Mouse (Mus musculus) CH12.LX (cell line): ENCODE data around the gene Vps37c. TPM values are rescaled to one million over a fixed set of nuclear protein-coding genes. Genes with fewer than 3 reads are reported as not detected.

ENCODE experiments used
- DNase-seq: peaks from one replicate; pipeline ENCODE4 v3.0.0-alpha.2; 2013; ENCODE audit errors: extremely low read depth
- H3K27ac ChIP-seq: 2 replicates; pipeline ENCODE4 v1.5.1; 2012; ENCODE audit warnings: low read depth, mild to moderate bottlenecking, control low read depth, moderate library complexity; ENCODE audit not compliant: insufficient read depth
- H3K27me3 ChIP-seq: replicated peaks from 2 replicates; pipeline ENCODE3; 2012; ENCODE audit warnings: inconsistent platforms
- H3K36me3 ChIP-seq, 2 experiments: replicated peaks in 1 of 2; 2 replicates each; pipeline versions ENCODE3 to v1.6.1; 2012; ENCODE audit warnings: inconsistent platforms in 1 of 2, low read length in 1 of 2, mild to moderate bottlenecking in 1 of 2, mixed read lengths in 1 of 2, moderate library complexity in 1 of 2; ENCODE audit not compliant: control insufficient read depth in 1 of 2, insufficient read depth in 1 of 2
- H3K4me1 ChIP-seq, 2 experiments: 2 replicates each; pipeline ENCODE4 v1.6.1; 2012; ENCODE audit warnings: inconsistent platforms in 1 of 2, moderate library complexity in 1 of 2; ENCODE audit not compliant: insufficient read depth in 2 of 2, control insufficient read depth in 1 of 2
- H3K4me2 ChIP-seq: 2 replicates; pipeline ENCODE4 v1.6.1; 2012; ENCODE audit warnings: low read depth, mild to moderate bottlenecking, control low read depth; ENCODE audit not compliant: poor library complexity, insufficient read depth, severe bottlenecking
- H3K4me3 ChIP-seq, 3 experiments: fragments of 150-350 bp in 1 of 3; sonication (generic) in 1 of 3; replicated peaks in 1 of 3; 2 replicates each; pipeline versions ENCODE3 to v1.5.1; 2011 to 2012; ENCODE audit warnings: low read depth in 2 of 3, low read length in 2 of 3, mild to moderate bottlenecking in 2 of 3, moderate library complexity in 2 of 3, control low read depth in 1 of 3, improper control_type of control experiment in 1 of 3, inconsistent platforms in 1 of 3, mixed read lengths in 1 of 3; ENCODE audit not compliant: poor library complexity in 1 of 3
- H3K79me2 ChIP-seq: replicated peaks from 2 replicates; pipeline ENCODE4 v1.6.1; 2012; ENCODE audit warnings: mild to moderate bottlenecking, moderate library complexity; ENCODE audit not compliant: control insufficient read depth, poor library complexity, insufficient read depth, severe bottlenecking; ENCODE audit errors: extremely low read depth
- H3K9ac ChIP-seq: 2 replicates; pipeline ENCODE4 v1.6.1; 2012; ENCODE audit warnings: low read depth, mild to moderate bottlenecking, control low read depth, moderate library complexity; ENCODE audit not compliant: insufficient read depth
- H3K9me3 ChIP-seq: replicated peaks from 2 replicates; pipeline ENCODE3; 2012; ENCODE audit warnings: low read length, inconsistent platforms, mixed read lengths
- CHD1 ChIP-seq: IDR thresholded peaks from 2 replicates; pipeline ENCODE4 v1.6.1; 2012; ENCODE audit warnings: low read depth, low read length, improper control_type of control experiment, inconsistent platforms
- CHD2 ChIP-seq: IDR thresholded peaks from 2 replicates; pipeline ENCODE4 v1.6.1; 2011; ENCODE audit warnings: low read length, improper control_type of control experiment
- ELF1 ChIP-seq: IDR thresholded peaks from 2 replicates; pipeline ENCODE4 v1.6.1; 2014; ENCODE audit warnings: low read depth, mild to moderate bottlenecking, inconsistent platforms, low read length, improper control_type of control experiment
- EP300 ChIP-seq: IDR thresholded peaks from 2 replicates; pipeline ENCODE4 v1.6.1; 2011; ENCODE audit warnings: low read length, improper control_type of control experiment
- ETS1 ChIP-seq: conservative IDR thresholded peaks from 2 replicates; pipeline ENCODE4 v1.6.1; 2012; ENCODE audit warnings: low read depth, mild to moderate bottlenecking, inconsistent platforms, low read length, improper control_type of control experiment, moderate library complexity
- GABPA ChIP-seq: IDR thresholded peaks from 2 replicates; pipeline ENCODE4 v1.6.1; 2012; ENCODE audit warnings: low read depth, low read length, improper control_type of control experiment, inconsistent platforms; ENCODE audit not compliant: insufficient replicate concordance
- HCFC1 ChIP-seq: IDR thresholded peaks from 2 replicates; pipeline ENCODE4 v1.6.1; 2012; ENCODE audit warnings: low read depth, mild to moderate bottlenecking, inconsistent platforms, low read length, improper control_type of control experiment
- KAT2A ChIP-seq: IDR thresholded peaks from 2 replicates; pipeline ENCODE4 v1.6.1; 2012; ENCODE audit warnings: low read length, improper control_type of control experiment, inconsistent platforms; ENCODE audit not compliant: insufficient replicate concordance
- MAZ ChIP-seq: IDR thresholded peaks from 2 replicates; pipeline ENCODE4 v1.6.1; 2012; ENCODE audit warnings: low read depth, mild to moderate bottlenecking, inconsistent platforms, low read length, improper control_type of control experiment, moderate library complexity
- MXI1 ChIP-seq: IDR thresholded peaks from 2 replicates; pipeline ENCODE4 v1.6.1; 2011; ENCODE audit warnings: mild to moderate bottlenecking, low read depth, low read length, improper control_type of control experiment
- MYC ChIP-seq: IDR thresholded peaks from 2 replicates; pipeline ENCODE4 v1.6.1; 2011; ENCODE audit warnings: low read depth, mild to moderate bottlenecking, improper control_type of control experiment, low read length
- RCOR1 ChIP-seq: conservative IDR thresholded peaks from 2 replicates; pipeline ENCODE4 v1.6.1; 2012; ENCODE audit warnings: low read depth, mild to moderate bottlenecking, inconsistent platforms, low read length, improper control_type of control experiment
- SIN3A ChIP-seq: IDR thresholded peaks from 2 replicates; pipeline ENCODE4 v1.6.1; 2012; ENCODE audit warnings: low read length, improper control_type of control experiment, inconsistent platforms
- SMC3 ChIP-seq: IDR thresholded peaks from 2 replicates; pipeline ENCODE4 v1.6.1; 2011; ENCODE audit warnings: low read depth, low read length, improper control_type of control experiment
- TBP ChIP-seq: conservative IDR thresholded peaks from 2 replicates; pipeline ENCODE4 v1.6.1; 2011; ENCODE audit warnings: low read depth, low read length, improper control_type of control experiment
- TCF12 ChIP-seq: IDR thresholded peaks from 2 replicates; pipeline ENCODE4 v1.6.1; 2014; ENCODE audit warnings: low read depth, mild to moderate bottlenecking, inconsistent platforms, low read length, improper control_type of control experiment
- USF1 ChIP-seq: IDR thresholded peaks from 2 replicates; pipeline ENCODE4 v1.6.1; 2014; ENCODE audit warnings: low read depth, mild to moderate bottlenecking, inconsistent platforms, low read length, improper control_type of control experiment
- ZC3H11A ChIP-seq: IDR thresholded peaks from 2 replicates; pipeline ENCODE4 v1.6.1; 2012; ENCODE audit warnings: low read depth, mild to moderate bottlenecking, inconsistent platforms, low read length, improper control_type of control experiment
- ZKSCAN1 ChIP-seq: IDR thresholded peaks from 2 replicates; pipeline ENCODE4 v1.6.1; 2012; ENCODE audit warnings: low read depth, inconsistent platforms, low read length, improper control_type of control experiment, borderline replicate concordance
- dilution Hi-C: fragments of 300-500 bp; cut with MboI; formaldehyde crosslinking; loops from 2 replicates; pipeline ENCODE4 v1.14.3; 2020; ENCODE audit warnings: low sequenced_read_pairs; ENCODE audit not compliant: extremely low pct_unique_long_range_greater_than_20kb, extremely low pct_ligation_motif_present
- in situ Hi-C: fragments of 300-500 bp; cut with MboI; formaldehyde crosslinking; loops from 3 replicates; pipeline ENCODE4 v1.14.3; 2019; ENCODE audit warnings: low sequenced_read_pairs, low pct_ligation_motif_present, low pct_unique_long_range_greater_than_20kb, mixed read lengths
- polyA plus RNA-seq: library from polyadenylated mRNA; unstranded; fragments of >175 nt; gene quantifications from 2 replicates; pipeline ENCODE4 v1.2.1, GENCODE M21; 2012; ENCODE audit warnings: low read depth; ENCODE audit not compliant: insufficient read length
- total RNA-seq, 2 experiments: library from RNA; depleted of rRNA; stranded (reverse); fragments of 300-350 nt in 1 of 2; fragments of >200 nt in 1 of 2; gene quantifications; 2 replicates each; pipeline ENCODE4 v1.2.3; 2012 to 2014

Vps37c gene
- total and polyA plus RNA-seq, 3 experiments: 6.2 to 13.0 (median 9.5) TPM

- dilution Hi-C loops (no loop called here), in situ Hi-C loops (loop anchor here (5.0 kb wide), 1 partner anchor 35 kb away; no protein-coding TSS in a partner anchor)
- no peak overlapping the region for H3K9ac ChIP-seq
- H3K4me2 ChIP-seq: no peak overlapping the region
- H3K27ac ChIP-seq: no peak overlapping the region
- no peak for DNase-seq
- no peaks in the 10 kb centered on the region for H3K9me3 ChIP-seq
- H3K79me2 ChIP-seq: peaks cover 4% of the 10 kb centered on the region
- peaks cover 36 to 82% of the 10 kb centered on the region in 2 experiments for H3K36me3 ChIP-seq
- no peaks in the 10 kb centered on the region for H3K27me3 ChIP-seq
- peaks cover 7 to 26% of the 10 kb centered on the region in 2 experiments; a peak in 3 of 4 replicates for H3K4me1 ChIP-seq
- no peak overlapping the region for H3K4me3 ChIP-seq
- TF ChIP-seq MYC (no peak), TBP (no peak), ZC3H11A (no peak), TCF12 (no peak), KAT2A (no peak), RCOR1 (no peak), USF1 (no peak), CHD2 (no peak), SIN3A (no peak), GABPA (no peak), HCFC1 (no peak)
Measured at GRCm38 (mm10) chr19:10707087-10707875, 18.7 kb downstream of the Vps37c start.

GRCm38 (mm10) chr19:10707881-10708280 lies 19.3 kb downstream of the Vps37c start:
- in situ Hi-C loops: loop anchor here (5.0 kb wide), 1 partner anchor 36 kb away; no protein-coding TSS in a partner anchor

More at GRCm38 (mm10) chr19:10707881-10708280, 19.3 kb downstream of the Vps37c start:
- H3K4me1 ChIP-seq: peaks cover 7 to 22% of the 10 kb centered on the region in 2 experiments; a peak in 3 of 4 replicates
- H3K27me3 ChIP-seq: no peaks in the 10 kb centered on the region
- no peak for TF ChIP-seq SMC3
- TF ChIP-seq EP300: no peak
- TF ChIP-seq ELF1: no peak
- no peak for TF ChIP-seq MXI1
- no peak for TF ChIP-seq MAZ
- no peak for TF ChIP-seq ETS1
- TF ChIP-seq CHD1: no peak
- TF ChIP-seq ZKSCAN1: no peak
- no peaks in the 10 kb centered on the region for H3K9me3 ChIP-seq
- dilution Hi-C loops: no loop called here
- no peak for DNase-seq
- H3K36me3 ChIP-seq: peaks cover 42 to 82% of the 10 kb centered on the region in 2 experiments
- no peak overlapping the region for H3K9ac ChIP-seq
- H3K79me2 ChIP-seq: peaks cover 4% of the 10 kb centered on the region
- H3K4me2 ChIP-seq: no peak overlapping the region
- H3K27ac ChIP-seq: no peak overlapping the region
- no peak overlapping the region for H3K4me3 ChIP-seq
